Mouse (Mus musculus): Measurements from ENCODE around the gene Gm42688.

Gm42688 gene

GRCm38 (mm10) chr6:83118825-83119733 is 17.7 kb downstream of the Gm42688 start:
- no peak for DNase-seq

DNA sequence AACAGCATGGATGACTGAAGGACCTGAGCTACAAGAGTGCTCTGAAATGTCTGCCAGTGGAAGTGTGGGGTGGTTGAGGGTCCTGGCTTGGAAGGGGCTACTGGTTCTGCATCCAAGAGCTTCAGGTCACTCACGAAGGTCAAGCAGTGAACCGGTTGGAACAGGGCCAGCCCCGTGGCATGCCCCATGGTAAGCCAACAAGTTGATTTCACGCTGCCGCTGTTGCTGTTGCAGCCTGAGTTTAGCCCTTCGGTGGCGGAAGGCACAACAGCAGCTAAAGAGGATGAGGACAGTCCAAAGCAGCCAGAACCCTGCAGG is 18.3 kb downstream of the Gm42688 start:
- DNase-seq, result no peak

- peak; percentile 85 to 87 for DNase-seq
These were observed 19.8 kb downstream of the Gm42688 start, which contains the start of gene Wbp1 for GRCm38 (mm10) chr6:83120930-83121862. TSS of gene Wbp1 (minus strand) at chr6:83121559.

DNA sequence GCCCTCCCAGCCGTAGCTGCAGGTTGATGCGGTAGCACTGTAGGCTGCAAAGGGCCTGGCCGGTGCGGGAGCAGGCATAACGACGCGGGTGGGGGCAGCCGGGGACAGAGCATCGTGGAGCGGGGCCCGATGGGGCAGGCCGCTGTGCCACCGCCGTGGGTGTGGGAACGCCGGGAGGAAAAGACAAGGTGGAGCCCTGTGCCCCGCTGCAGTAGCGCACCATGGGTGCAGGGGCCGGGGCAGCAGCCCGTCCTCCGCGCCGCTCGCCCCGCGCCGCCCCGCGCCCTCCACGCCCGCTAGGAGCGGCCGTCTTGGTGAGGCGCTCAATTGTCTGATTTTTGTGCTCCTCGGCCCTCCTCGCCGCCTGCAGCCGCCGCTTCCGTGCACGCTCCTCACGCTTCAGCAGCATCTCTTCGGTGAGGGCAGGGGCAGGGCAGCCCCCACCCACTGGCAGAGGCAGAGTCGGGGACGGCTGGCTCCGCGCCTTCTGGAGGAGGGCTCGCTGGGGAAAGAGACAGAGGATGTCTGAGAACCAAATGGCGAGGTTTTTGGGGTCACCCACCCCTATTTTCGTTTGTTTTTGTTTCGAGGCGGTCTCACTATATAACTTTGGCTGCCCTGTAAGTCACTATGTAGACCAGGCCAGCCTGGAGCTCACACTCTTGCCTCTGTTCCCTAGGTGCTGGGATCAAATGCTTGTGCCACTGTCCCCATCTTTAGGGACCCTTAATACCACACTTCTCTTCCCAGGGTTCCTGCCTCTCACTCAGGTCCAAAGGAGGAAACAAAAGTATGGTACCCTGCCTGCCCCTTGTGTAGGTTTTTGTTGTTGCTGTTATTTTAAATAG is 20.7 kb downstream of the Gm42688 start:
- peak in 1 of 2 experiments; percentile 26 for DNase-seq

- no peak for DNase-seq
These were observed 21.5 kb downstream of the Gm42688 start for GRCm38 (mm10) chr6:83122961-83123360.

DNA sequence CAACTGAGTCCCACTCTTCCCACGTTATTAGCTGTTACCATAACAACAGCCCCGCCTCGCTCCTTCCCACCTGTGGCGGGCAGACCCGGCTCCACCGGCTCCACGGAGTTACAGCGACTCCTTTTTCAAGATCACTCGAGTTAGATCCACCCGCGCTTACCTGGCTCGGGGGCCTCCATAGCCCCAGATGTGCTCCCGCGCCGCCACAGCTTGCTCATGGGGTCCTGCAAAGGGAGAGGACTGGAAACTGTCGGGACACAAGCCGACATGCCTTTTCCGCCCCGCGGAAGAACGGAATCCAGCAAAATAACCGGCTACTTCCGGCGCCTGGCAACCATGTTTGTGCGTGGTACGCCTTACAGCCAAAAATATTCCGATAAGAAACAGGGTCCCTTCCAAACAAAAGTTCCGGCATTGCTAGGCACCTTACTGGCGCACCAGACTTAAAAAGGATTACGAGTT is 23.5 kb downstream of the Gm42688 start:
- DNase-seq, result peak; percentile 94 to 95

- DNase-seq, result no peak
These were observed 23.9 kb downstream of the Gm42688 start, which contains the start of gene Ino80b for GRCm38 (mm10) chr6:83125331-83125730. TSS of gene Ino80b (minus strand) at chr6:83125431.

DNA sequence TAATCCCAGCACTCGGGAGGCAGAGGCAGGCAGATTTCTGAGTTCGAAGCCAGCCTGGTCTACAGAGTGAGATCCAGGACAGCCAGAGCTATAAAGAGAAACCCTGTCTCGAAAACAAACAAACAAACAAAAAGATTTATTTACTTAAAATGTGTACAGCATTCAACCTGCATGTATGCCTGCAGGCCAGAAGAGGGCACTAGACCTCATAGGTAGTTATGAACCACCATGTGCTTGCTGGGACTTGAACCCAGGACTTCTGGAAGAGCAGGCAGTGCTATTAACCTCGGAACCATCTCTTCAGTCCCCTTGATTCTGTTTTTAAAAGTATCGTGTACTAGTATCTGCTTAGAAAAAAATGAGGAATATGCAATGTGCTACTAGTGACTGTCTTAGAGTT is 26.0 kb downstream of the Gm42688 start:
- DNase-seq, result no peak

- DNase-seq, result no peak
These were observed 30.1 kb downstream of the Gm42688 start for GRCm38 (mm10) chr6:83131469-83132034.

GRCm38 (mm10) chr6:83132176-83132919 is 30.9 kb downstream of the Gm42688 start:
- DNase-seq, result no peak

DNA sequence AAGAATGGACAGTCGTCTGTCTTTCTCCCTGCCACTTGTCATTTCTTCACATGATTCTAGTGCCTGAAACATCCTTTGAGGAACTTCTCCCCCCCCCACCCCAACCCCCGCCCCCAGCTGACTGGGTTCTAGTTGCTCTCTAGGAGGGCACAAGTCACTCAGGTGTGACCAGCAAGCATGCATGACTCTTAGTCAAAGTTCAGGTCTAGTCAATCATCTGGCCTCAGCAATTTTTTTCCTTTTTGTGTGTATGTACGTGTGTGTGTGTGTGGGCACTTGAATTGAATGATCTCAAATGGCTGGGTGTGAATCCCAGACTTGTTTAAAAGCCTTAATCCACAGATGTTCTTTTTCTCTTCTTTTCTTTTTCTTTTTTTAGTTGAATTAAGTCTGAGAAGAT is 32.8 kb downstream of the Gm42688 start:
- DNase-seq, result no peak

DNA sequence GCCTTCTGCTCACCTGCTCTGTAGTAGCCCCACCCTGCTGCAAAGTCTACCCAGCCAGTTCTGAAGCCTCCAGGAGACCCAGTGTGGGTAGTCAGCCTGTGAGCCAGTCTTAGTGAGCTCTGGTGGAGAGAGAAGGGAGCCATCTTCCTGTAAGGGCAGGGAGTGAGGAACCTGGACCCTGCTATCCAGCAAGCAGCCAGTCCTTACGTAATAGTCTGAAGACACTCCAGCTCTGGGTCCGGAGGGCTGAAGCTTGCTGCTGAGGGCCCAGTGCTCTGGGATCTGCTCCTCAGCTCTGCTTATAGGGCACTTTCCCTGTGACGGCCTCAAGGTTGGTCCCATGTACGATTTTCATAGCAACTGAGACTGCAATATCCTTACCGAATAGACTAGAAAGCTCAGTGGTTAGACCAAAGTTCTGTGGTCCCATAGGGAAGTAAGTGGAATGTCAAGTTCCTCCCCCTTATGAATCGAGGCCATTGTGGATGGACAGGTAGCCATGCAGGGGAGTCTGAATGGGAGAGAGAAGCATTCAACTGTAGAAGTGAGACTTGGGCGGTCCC is 33.6 kb downstream of the Gm42688 start, which contains the start of gene Rtkn:
TSS of gene Rtkn (plus strand) at position 513 of the 563 bp plus-strand sequence.
- DNase-seq, result no peak

DNA sequence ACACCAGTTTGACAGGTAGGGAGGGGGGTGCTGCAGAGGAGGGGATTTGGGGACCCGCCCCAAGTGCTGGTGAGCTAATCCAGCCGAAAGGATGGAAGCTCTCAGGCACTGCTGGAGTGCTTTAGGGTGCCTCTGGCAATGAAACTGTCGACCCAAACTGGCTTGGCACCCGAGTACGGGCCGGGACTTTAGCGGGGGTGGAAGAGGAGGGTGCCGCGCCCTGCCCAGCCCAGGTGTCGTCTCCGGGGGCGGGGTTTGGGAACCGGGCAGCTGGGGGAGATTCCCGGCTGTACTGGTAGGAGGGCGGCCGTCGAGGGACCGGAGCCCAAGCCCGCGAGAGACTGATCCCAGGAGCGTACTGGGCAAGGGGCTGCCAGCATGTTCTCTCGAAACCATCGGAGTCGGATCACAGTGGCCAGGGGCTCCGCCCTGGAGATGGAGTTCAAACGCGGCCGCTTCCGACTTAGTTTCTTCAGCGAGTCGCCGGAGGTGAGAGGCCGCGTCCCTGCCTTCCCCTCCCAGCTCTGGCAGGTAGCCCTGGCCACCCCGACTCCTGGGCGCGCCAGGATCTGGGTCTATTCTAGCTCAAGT is 34.2 kb downstream of the Gm42688 start:
- no peak for DNase-seq

- no peak for DNase-seq
These were observed 35.0 kb downstream of the Gm42688 start for GRCm38 (mm10) chr6:83136291-83136880.

GRCm38 (mm10) chr6:83136881-83137575 is 35.6 kb downstream of the Gm42688 start:
- no peak for DNase-seq

GRCm38 (mm10) chr6:83137576-83137950 is 36.1 kb downstream of the Gm42688 start:
- DNase-seq, result no peak

GRCm38 (mm10) chr6:83138056-83138455 is 36.6 kb downstream of the Gm42688 start:
- DNase-seq, result no peak

- DNase-seq, result no peak
These were observed 38.6 kb downstream of the Gm42688 start for GRCm38 (mm10) chr6:83140044-83140443.

- no peak for DNase-seq
These were observed 40.2 kb downstream of the Gm42688 start for GRCm38 (mm10) chr6:83141636-83142035.

Data from B cell, adult 2 months (primary cell).